Mouse (Mus musculus) heart, adult 18-20 months (tissue): ENCODE data around the gene Lrrc36. TPM values are rescaled to one million over a fixed set of nuclear protein-coding genes. Genes with fewer than 3 reads are reported as not detected.

Source experiments
- DNase-seq, 2 experiments: peaks; one replicate each; pipeline ENCODE4 v3.0.0; 2021 to 2022; ENCODE audit warnings: mixed read lengths in 1 of 2
- total RNA-seq, 2 experiments: library from RNA; stranded (reverse); gene quantifications; 2 replicates each; pipeline ENCODE4 v1.2.3; 2021

Lrrc36 gene
- total RNA-seq, 2 experiments from 2014 or later: 0.27 to 0.64 TPM

DNA sequence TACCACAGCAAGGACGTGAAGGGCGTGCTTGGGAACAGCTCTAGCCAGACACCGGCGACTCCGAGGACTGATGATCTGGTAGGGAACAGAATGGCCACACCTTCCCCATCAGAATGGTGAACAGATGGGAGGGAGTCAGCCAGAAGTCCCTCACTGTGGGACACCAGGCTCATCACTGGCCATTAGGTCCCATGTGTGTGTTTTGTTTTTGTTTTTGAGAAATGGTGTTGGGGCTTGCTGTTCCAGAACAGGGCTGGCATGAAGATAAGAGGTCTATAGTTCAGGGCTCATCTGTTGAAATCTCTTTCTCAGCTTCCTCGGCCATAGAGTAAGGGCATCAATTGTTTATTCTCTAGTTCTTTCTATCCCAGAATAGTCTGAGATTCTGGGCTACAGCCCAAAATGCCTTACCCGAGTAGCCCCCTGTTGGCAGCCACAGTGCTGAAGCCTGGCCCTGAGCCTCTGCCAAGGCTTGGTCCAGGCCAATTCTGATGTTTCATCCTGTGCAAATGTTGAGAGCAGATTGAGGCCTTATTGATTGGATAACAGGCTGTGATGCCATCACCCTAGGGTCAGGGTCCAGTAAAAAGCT is 53.4 kb downstream of the Lrrc36 start:
- peak in 1 of 2 experiments; percentile 47 for DNase-seq

- DNase-seq: no peak
Measured at GRCm38 (mm10) chr8:105467396-105467985, 54.1 kb downstream of the Lrrc36 start.

DNA sequence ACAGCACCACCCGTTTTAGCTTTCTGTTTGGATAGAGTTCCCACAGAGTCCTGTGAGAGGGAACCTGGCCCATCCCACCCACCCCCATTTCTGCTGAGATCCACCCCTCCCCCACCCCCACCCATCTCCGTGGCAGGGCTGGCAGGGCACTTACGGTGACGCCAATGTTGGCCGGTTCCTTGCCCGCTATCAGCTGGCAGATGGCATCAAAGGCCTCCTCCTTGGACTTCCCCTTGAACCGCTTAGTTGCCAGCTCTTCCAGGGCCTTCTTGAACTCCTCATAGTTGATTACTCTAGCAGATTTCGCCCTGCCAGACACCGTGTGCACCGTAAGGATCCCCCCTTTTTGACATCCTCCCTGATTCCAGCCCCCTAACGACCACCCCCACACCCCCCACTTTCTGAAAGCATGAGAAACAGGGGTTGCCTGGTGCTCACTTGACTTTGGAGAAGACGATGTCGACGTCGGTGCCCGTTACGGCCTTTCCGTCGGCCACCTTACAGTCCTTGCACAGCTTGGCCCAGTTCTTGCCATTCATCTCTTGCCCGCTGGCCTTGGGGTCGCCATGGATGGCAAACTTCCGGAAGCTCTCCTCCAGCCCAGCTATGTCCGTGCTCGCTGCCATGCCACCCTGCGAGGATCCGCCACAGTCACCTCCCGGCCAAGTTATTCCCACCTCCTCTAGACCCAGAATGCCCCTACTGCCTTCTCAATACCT is 54.8 kb downstream of the Lrrc36 start:
- DNase-seq: peak in 1 of 2 experiments; percentile 5

- peak; percentile 64 to 84 for DNase-seq
Measured at GRCm38 (mm10) chr8:105469041-105469695, 55.8 kb downstream of the Lrrc36 start.

GRCm38 (mm10) chr8:105469816-105470215 is 56.4 kb downstream of the Lrrc36 start:
- no peak for DNase-seq

DNA sequence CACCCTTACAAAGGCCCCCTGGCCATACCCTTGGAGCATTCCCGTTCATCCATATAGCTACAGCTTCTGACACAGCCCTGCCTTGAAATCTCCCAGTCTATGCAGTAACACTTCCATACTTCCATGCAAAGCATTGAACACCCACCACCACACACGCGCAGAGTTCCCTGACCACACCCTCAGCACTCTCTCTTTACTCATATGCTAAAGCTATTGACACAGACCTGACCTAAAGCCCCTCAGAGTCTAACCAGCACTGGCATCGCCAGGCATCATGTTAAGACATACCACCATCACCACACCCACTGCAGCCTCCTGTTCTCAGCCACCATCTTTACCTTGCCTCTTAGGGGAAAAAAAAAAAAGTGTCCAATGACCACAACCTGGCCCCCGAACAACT is 56.9 kb downstream of the Lrrc36 start:
- DNase-seq: peak in 1 of 2 experiments; percentile 25

DNA sequence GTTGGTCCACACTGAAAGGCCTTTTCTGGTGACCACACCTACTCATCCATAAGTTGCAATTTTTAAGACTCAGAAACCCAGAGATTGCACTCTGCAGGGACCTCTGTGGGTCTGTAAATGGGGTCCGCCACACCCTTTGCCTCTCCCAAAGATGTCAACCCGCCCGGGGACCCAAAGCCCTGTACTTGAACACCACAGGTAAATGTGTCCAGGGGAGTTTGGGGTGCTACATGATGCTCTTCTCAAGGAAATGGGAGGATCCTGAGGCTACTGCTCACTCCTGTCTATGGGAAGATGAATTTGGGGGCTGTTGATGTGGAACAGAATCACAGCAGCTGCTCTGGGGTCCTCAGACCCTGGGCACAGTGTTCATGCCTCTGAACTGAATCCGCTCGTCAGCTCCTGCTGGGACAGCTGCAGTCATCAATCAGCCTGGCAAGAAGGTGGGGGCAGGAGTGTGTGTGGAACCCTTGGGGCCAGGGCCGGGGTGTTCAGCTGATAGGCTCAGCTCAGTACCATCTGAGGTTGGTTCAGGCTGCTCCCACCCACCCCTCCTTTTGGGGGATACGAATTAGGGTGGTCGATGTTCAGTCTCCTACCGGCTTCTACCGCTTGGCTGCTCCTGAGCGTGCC is 57.4 kb downstream of the Lrrc36 start:
- no peak for DNase-seq

- DNase-seq: peak; percentile 98
Measured at GRCm38 (mm10) chr8:105471314-105472015, 58.1 kb downstream of the Lrrc36 start, which contains the start of gene Tppp3. Gene Tppp3, minus strand, starts transcription at chr8:105471526.

- DNase-seq: peak in 1 of 2 experiments; percentile 13
Measured at GRCm38 (mm10) chr8:105472414-105472932, 59.1 kb downstream of the Lrrc36 start.

GRCm38 (mm10) chr8:105472983-105473382 is 59.6 kb downstream of the Lrrc36 start:
- peak in 1 of 2 experiments; percentile 12 for DNase-seq

GRCm38 (mm10) chr8:105473816-105474606 is 60.6 kb downstream of the Lrrc36 start:
- DNase-seq: peak; percentile 71 to 85

DNA sequence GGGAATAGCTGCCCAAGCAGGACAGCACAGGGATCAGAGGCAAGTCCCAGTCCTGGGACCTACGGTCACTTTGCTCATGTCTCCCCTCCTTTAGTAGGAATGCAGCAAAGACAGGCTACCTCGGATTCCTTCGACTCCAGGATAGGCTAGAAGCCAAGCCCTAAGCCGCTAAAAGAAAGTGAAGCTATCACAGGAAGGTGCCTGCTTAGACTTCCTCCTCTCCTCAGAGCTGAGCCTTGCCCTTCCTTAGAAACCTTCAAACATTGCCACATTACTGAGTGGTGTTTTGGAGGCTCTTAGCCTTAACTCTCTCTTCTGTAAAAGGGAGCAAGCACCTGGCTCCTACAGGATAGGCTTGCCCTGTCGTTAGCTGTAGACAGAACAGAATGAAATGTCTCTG is 61.3 kb downstream of the Lrrc36 start:
- DNase-seq: peak in 1 of 2 experiments; percentile 45

DNA sequence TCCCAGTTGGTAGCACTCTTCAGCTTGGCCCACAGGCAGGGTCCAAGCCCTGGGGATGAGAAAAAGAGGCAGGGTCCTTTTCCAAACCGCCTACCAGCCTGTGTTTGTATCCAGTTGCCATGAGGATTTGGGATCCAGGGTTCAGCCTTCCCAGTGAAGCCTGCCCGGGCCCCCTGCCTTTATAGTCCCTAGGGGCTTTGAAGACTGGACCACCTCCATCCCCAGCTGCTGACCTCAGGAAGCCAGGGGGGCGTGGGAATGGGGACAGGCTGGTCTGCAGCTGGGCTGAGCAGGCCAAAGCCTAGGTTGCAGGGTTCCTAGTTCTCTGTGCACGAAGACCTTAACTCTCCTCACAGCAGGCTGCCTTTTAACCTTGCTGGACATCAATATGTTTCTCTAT is 61.9 kb downstream of the Lrrc36 start:
- peak; percentile 79 to 84 for DNase-seq

DNA sequence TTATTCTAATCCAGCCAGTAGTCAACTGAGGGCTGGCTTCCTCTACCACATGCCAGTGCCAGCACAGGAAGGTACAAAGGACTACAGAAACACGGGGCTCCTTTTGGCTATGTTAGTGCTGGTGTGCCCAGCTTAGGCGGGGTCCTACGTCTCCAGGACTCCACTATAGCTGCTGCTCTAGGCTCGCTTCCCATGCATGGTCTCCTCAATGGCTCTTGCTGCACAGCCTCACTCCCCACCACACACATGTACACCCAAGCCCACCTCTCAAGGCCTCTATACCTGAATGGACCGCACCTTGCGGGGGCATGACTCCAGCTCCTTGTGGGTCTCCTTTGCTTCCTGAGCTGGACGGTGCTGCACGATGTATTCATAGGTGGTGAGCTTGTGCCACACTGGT is 62.4 kb downstream of the Lrrc36 start:
- peak in 1 of 2 experiments; percentile 10 for DNase-seq

GRCm38 (mm10) chr8:105476161-105476560 is 62.8 kb downstream of the Lrrc36 start:
- peak in 1 of 2 experiments; percentile 9 for DNase-seq

DNA sequence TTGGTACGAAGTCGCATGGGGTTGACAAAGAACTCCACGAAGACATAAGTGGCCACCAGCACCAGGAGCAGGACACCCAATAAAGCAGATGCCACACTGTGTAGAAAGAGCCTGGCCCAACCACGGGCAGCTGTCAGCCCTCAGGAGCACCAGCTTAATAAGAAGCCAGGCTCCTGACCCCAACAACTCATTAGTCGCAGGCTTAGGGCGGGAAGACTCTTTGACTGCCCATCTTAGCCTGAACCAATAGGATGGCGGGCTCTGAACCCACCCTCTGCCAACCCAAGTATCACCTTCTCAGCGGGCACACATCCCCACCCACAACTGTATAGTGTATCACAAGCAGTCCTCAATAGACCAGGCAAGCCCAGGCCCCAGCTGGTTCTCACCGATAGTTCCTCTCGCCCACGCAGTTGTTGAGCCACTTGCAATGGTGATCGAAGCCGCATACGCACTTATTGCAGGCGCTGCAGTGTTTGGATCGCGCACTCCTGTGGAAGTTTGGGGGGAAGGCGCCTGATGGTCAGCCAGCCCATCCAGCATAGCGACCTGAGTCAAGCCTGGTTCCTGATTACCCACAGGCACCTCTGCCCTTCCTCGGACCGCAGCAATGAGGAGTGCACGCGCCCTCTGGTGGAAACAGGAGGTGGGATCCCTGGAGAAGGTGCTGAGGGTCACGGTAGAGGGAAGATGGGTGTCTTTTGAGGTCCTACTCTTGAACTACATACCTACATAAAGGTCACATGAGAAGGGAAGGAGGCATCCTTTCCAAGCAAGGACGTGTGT is 63.5 kb downstream of the Lrrc36 start:
- peak; percentile 73 to 80 for DNase-seq

- peak in 1 of 2 experiments; percentile 34 for DNase-seq
Measured at GRCm38 (mm10) chr8:105477792-105478191, 64.4 kb downstream of the Lrrc36 start.

GRCm38 (mm10) chr8:105481013-105481412 is 67.6 kb downstream of the Lrrc36 start:
- DNase-seq: no peak

GRCm38 (mm10) chr8:105481453-105481852 is 68.1 kb downstream of the Lrrc36 start:
- DNase-seq: peak in 1 of 2 experiments; percentile 36
